Mouse (Mus musculus) stomach, postnatal 0 days (tissue): Measurements from ENCODE around the gene Mios.

Experiments used
- CTCF ChIP-seq: IDR thresholded peaks from 2 replicates; pipeline ENCODE4 v1.5.1; 2016; ENCODE audit warnings: antibody characterized with exemption, low read depth, mild to moderate bottlenecking, moderate library complexity
- EP300 ChIP-seq: optimal IDR thresholded peaks from 2 replicates; pipeline ENCODE3; 2016; ENCODE audit warnings: antibody characterized with exemption

DNA sequence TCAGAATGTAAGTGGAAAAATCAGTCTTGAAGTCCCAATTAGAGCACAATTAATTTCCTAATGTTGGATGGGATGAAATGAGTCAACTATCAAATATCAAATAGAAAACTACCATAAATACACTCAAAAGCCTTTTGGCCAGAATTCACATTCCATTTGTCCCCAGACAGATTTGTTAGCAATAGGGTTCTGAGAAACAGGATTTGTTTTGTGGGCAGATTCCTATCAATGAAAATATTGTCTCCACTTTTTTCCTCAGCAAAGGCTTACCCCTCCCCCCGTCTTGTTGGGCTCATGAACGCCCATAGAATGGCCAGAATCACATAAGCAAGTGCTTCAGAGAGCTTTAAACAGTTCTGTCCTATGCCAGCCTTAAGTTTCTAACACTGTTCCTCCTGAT lies 49.0 kb upstream of the Mios start:
- TF ChIP-seq CTCF (no peak), EP300 (no peak)
